Mouse (Mus musculus): ENCODE data around the gene Syt1. TPM values are rescaled to one million over a fixed set of nuclear protein-coding genes. Genes with fewer than 3 reads are reported as not detected.

Gene Syt1
- polyA plus RNA-seq, 1 experiment from 2014 or later: 0.70 TPM

- WGBS: 70% methylated on average over 4 of the region's 4 CpGs
- no peak overlapping the region for H3K27ac ChIP-seq
- H3K27me3 ChIP-seq (ENCODE audit: insufficient read depth, poor library complexity, severe bottlenecking): no peaks in the 10 kb centered on the region
- H3K36me3 ChIP-seq: no peaks in the 10 kb centered on the region
- peaks cover 8% of the 10 kb centered on the region for H3K4me1 ChIP-seq
- no peak for DNase-seq (ENCODE audit: low spot score)
- no peaks in the 10 kb centered on the region for H3K9me3 ChIP-seq
- H3K4me3 ChIP-seq: no peak overlapping the region
Observed at GRCm38 (mm10) chr10:108656898-108657297, 353.9 kb downstream of the Syt1 start.

DNA sequence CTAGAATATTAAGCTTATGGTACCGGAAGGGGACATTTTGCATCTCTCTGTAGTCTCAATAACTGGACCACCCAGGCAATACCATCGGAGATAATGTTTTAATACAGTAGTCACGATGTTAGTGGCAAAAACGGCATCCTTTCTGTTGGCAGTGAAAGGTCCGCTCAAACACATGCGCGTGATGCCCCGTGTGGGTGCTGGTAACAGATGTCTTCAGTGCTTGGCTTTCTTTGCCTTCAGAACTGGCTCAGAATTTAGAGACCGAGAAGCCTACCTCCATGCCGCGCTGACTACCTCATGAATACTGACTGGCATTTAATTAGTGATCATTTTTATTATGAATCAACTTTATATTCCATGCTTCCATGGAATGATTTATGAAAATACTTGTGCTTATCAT, 355.7 kb downstream of the Syt1 start:
- H3K27ac ChIP-seq: no peak overlapping the region
- peaks cover 16% of the 10 kb centered on the region for H3K4me1 ChIP-seq
- no peaks in the 10 kb centered on the region for H3K27me3 ChIP-seq (ENCODE audit: insufficient read depth, poor library complexity, severe bottlenecking)
- DNase-seq (ENCODE audit: low spot score): no peak
- no peaks in the 10 kb centered on the region for H3K9me3 ChIP-seq
- 94% methylated on average over 11 of the region's 11 CpGs for WGBS
- no peaks in the 10 kb centered on the region for H3K36me3 ChIP-seq
- no peak overlapping the region for H3K4me3 ChIP-seq

- Histone ChIP-seq H3K9me3 (no peaks in the 10 kb centered on the region), H3K36me3 (no peaks in the 10 kb centered on the region), H3K27ac (no peak overlapping the region), H3K4me1 (peaks cover 16% of the 10 kb centered on the region), H3K4me3 (no peak overlapping the region), H3K27me3 (ENCODE audit: insufficient read depth, poor library complexity, severe bottlenecking) (no peaks in the 10 kb centered on the region)
- DNase-seq (ENCODE audit: low spot score): no peak
- 54% methylated on average over 8 of the region's 8 CpGs for WGBS
Observed at GRCm38 (mm10) chr10:108652831-108653230, 358.0 kb downstream of the Syt1 start.

DNA sequence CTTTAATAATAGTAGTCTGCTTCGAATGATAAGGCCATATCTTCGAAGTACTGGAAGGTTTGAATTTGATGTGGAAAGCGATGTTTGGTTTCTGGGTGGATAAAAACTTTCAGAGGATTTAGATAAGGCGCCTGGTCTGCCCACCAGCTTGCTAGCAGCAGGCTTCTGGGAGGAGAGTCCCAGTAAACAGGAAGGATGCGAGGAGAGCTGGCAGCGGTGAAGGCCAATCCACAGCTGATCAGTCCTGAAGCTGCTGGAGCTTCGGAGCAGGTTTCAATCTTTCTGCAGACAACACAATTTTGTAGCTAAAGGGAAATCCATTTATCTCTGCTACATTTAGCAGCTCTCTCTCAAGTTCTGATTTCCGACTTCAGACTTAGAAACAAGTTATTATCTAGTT, 358.7 kb downstream of the Syt1 start:
- Histone ChIP-seq H3K4me3 (no peak overlapping the region), H3K9me3 (no peaks in the 10 kb centered on the region), H3K27ac (no peak overlapping the region), H3K27me3 (ENCODE audit: insufficient read depth, poor library complexity, severe bottlenecking) (no peaks in the 10 kb centered on the region), H3K4me1 (peaks cover 16% of the 10 kb centered on the region), H3K36me3 (no peaks in the 10 kb centered on the region)
- 50% methylated on average over 8 of the region's 8 CpGs for WGBS
- DNase-seq (ENCODE audit: low spot score): no peak

GRCm38 (mm10) chr10:108649174-108649573, 361.6 kb downstream of the Syt1 start:
- H3K4me1 ChIP-seq: peaks cover 16% of the 10 kb centered on the region
- H3K4me3 ChIP-seq: no peak overlapping the region
- no peaks in the 10 kb centered on the region for H3K36me3 ChIP-seq
- H3K9me3 ChIP-seq: no peaks in the 10 kb centered on the region
- 78% methylated on average over 7 of the region's 7 CpGs for WGBS
- H3K27me3 ChIP-seq (ENCODE audit: insufficient read depth, poor library complexity, severe bottlenecking): no peaks in the 10 kb centered on the region
- no peak overlapping the region for H3K27ac ChIP-seq
- no peak for DNase-seq (ENCODE audit: low spot score)

GRCm38 (mm10) chr10:108643915-108644314, 366.9 kb downstream of the Syt1 start:
- H3K27me3 ChIP-seq (ENCODE audit: insufficient read depth, poor library complexity, severe bottlenecking): no peaks in the 10 kb centered on the region
- no peak overlapping the region for H3K27ac ChIP-seq
- H3K4me1 ChIP-seq: no peaks in the 10 kb centered on the region
- 69% methylated on average over 5 of the region's 5 CpGs for WGBS
- no peak for DNase-seq (ENCODE audit: low spot score)
- no peak overlapping the region for H3K4me3 ChIP-seq
- no peaks in the 10 kb centered on the region for H3K36me3 ChIP-seq
- H3K9me3 ChIP-seq: no peaks in the 10 kb centered on the region

GRCm38 (mm10) chr10:108638095-108638494, 372.7 kb downstream of the Syt1 start:
- no peaks in the 10 kb centered on the region for H3K27me3 ChIP-seq (ENCODE audit: insufficient read depth, poor library complexity, severe bottlenecking)
- no peaks in the 10 kb centered on the region for H3K36me3 ChIP-seq
- peak overlapping the region; percentile 73 for H3K27ac ChIP-seq
- no peak overlapping the region for H3K4me3 ChIP-seq
- WGBS: 24% methylated on average over 5 of the region's 5 CpGs
- H3K4me1 ChIP-seq: peaks cover 5% of the 10 kb centered on the region; the same call in 1 of the 2 replicates
- DNase-seq (ENCODE audit: low spot score): peak; percentile 75
- no peaks in the 10 kb centered on the region for H3K9me3 ChIP-seq

GRCm38 (mm10) chr10:108636086-108636485, 374.7 kb downstream of the Syt1 start:
- DNase-seq (ENCODE audit: low spot score): no peak

DNA sequence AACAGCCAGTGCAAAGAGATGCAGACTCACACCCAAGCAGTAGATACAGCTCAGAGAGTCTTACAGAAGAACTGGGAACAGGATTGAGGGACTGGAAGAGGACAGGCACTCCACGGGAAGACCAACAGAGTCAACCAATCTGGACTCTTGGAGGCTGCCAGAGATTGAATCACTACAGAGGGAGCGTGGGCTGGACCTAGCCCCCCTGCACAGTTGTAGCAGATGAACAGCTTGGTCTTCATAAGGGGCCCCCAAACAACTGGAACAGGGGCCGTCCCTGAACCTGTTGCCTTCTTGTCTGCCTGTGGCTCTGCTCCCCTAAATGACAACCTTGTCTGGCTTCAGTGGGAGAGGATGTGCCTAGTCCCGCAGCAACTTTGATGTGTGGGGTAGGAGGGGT, 375.2 kb downstream of the Syt1 start:
- 82% methylated on average over 4 of the region's 4 CpGs for WGBS
- Histone ChIP-seq H3K27me3 (ENCODE audit: insufficient read depth, poor library complexity, severe bottlenecking) (no peaks in the 10 kb centered on the region), H3K27ac (no peak overlapping the region; the same call in 1 of the 2 replicates), H3K9me3 (no peaks in the 10 kb centered on the region), H3K4me3 (no peak overlapping the region), H3K36me3 (no peaks in the 10 kb centered on the region), H3K4me1 (peaks cover 5% of the 10 kb centered on the region; the same call in 1 of the 2 replicates)
- DNase-seq (ENCODE audit: low spot score): no peak

More at GRCm38 (mm10) chr10:108636086-108636485, 374.7 kb downstream of the Syt1 start:
- no peak overlapping the region for H3K27ac ChIP-seq
- H3K4me1 ChIP-seq: peaks cover 5% of the 10 kb centered on the region; the same call in 1 of the 2 replicates
- no peaks in the 10 kb centered on the region for H3K9me3 ChIP-seq
- WGBS: 82% methylated on average over 7 of the region's 7 CpGs
- H3K36me3 ChIP-seq: no peaks in the 10 kb centered on the region
- no peak overlapping the region for H3K4me3 ChIP-seq
- no peaks in the 10 kb centered on the region for H3K27me3 ChIP-seq (ENCODE audit: insufficient read depth, poor library complexity, severe bottlenecking)

DNA sequence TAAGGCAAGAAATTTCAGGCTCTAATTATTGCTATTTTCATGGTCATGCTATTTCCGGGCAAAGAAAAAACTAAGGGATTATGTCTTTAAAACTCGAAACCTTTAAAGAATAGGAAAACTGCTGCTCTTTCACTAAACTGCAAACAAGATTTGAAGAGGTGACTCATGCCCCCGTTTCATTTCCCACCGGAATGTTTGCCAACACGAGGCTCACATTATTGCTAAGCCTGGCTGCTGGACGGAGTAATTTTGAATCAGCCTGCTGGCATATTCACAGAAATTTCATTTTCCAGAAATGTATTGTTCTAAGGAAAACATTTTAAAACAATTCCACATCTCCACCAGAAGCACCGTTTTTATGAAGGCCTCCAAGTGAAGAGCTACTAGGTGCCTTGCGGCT, 379.9 kb downstream of the Syt1 start:
- H3K4me3 ChIP-seq: no peak overlapping the region
- H3K4me1 ChIP-seq: 0 out of 2 replicates have a peak, but pooled peaks cover 6% of the 10 kb centered on the region
- 88% methylated on average over 8 of the region's 8 CpGs for WGBS
- H3K36me3 ChIP-seq: no peaks in the 10 kb centered on the region
- H3K27ac ChIP-seq: no peak overlapping the region
- no peaks in the 10 kb centered on the region for H3K27me3 ChIP-seq (ENCODE audit: insufficient read depth, poor library complexity, severe bottlenecking)
- no peak for DNase-seq (ENCODE audit: low spot score)
- no peaks in the 10 kb centered on the region for H3K9me3 ChIP-seq

DNA sequence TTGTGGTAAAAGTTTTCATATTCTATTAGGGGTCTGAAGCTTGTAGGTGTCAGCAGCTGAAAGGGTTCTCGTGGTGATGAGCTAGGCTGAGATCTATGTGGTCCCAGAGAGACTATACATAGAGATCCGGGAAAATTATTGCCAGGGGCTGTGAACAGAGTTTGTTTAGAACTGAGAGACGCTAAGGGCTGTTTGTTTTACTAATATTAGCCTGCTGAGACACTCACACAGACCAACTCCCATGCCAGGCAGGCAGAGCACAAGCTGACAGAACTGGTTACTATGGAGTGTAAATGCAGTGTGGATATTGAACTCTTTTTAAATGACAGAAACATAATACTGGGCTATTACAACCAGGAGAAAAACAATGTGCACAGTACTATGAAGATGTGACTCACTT, 384.4 kb downstream of the Syt1 start:
- no peak for DNase-seq (ENCODE audit: low spot score)
- H3K9me3 ChIP-seq: no peaks in the 10 kb centered on the region
- 44% methylated on average over 3 of the region's 3 CpGs for WGBS
- no peaks in the 10 kb centered on the region for H3K27me3 ChIP-seq (ENCODE audit: insufficient read depth, poor library complexity, severe bottlenecking)
- H3K4me1 ChIP-seq: peaks cover 18% of the 10 kb centered on the region; the same call in 1 of the 2 replicates
- no peak overlapping the region for H3K4me3 ChIP-seq
- no peaks in the 10 kb centered on the region for H3K36me3 ChIP-seq
- no peak overlapping the region for H3K27ac ChIP-seq

- WGBS: 13% methylated on average over 4 of the region's 4 CpGs
- H3K27ac ChIP-seq: peak overlapping the region; percentile 29; the same call in 1 of the 2 replicates
- DNase-seq (ENCODE audit: low spot score): peak; percentile 86
Observed at GRCm38 (mm10) chr10:108623002-108623401, 387.8 kb downstream of the Syt1 start.

GRCm38 (mm10) chr10:108619861-108620260, 390.9 kb downstream of the Syt1 start:
- peaks cover 12% of the 10 kb centered on the region; the same call in 1 of the 2 replicates for H3K4me1 ChIP-seq
- H3K9me3 ChIP-seq: no peaks in the 10 kb centered on the region
- no peaks in the 10 kb centered on the region for H3K36me3 ChIP-seq
- H3K4me3 ChIP-seq: no peak overlapping the region
- 89% methylated on average over 5 of the region's 5 CpGs for WGBS
- H3K27ac ChIP-seq: no peak overlapping the region
- DNase-seq (ENCODE audit: low spot score): no peak
- no peaks in the 10 kb centered on the region for H3K27me3 ChIP-seq (ENCODE audit: insufficient read depth, poor library complexity, severe bottlenecking)

More at GRCm38 (mm10) chr10:108623002-108623401, 387.8 kb downstream of the Syt1 start:
- Histone ChIP-seq H3K9me3 (no peaks in the 10 kb centered on the region), H3K4me1 (peaks cover 18% of the 10 kb centered on the region; the same call in 1 of the 2 replicates), H3K36me3 (no peaks in the 10 kb centered on the region), H3K4me3 (no peak overlapping the region), H3K27me3 (ENCODE audit: insufficient read depth, poor library complexity, severe bottlenecking) (no peaks in the 10 kb centered on the region)

DNA sequence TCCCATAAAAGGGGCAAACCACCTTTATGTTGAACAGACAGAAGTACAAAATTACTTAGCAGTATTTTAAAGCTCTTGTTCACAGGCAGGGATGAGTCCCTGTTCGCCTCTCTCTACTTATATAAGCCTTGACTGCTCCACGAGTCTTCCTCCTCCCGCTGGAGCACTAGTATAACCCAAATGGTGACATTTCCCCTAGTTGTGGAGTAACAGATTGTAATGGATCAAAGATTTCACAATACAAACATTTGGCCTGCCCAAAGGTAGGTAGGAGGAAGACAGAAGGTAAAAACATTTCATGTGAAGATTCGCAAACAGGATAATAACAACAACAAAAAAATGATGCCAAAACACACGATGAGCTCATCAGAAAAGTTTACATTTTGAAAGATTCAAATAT, 391.6 kb downstream of the Syt1 start:
- H3K27ac ChIP-seq: no peak overlapping the region
- no peaks in the 10 kb centered on the region for H3K27me3 ChIP-seq (ENCODE audit: insufficient read depth, poor library complexity, severe bottlenecking)
- H3K4me1 ChIP-seq: peaks cover 12% of the 10 kb centered on the region; the same call in 1 of the 2 replicates
- H3K4me3 ChIP-seq: no peak overlapping the region
- WGBS: 87% methylated on average over 5 of the region's 5 CpGs
- no peaks in the 10 kb centered on the region for H3K9me3 ChIP-seq
- DNase-seq (ENCODE audit: low spot score): no peak
- no peaks in the 10 kb centered on the region for H3K36me3 ChIP-seq

Data from heart, embryonic 10.5 days (tissue).